Mouse (Mus musculus) induced T-regulatory cell, adult 2 months (primary cell): ENCODE data around the gene Gpx3.
"Not testable (repeated sequence)": the region's sequence is repeated elsewhere in the genome, so short reads cannot be mapped to it uniquely, and the experiment has no call there.

ENCODE experiments used
- DNase-seq: peaks from one replicate; pipeline ENCODE4 v3.0.0-alpha.2; 2012; ENCODE audit warnings: low read depth

Gpx3 gene

GRCm38 (mm10) chr11:54881051-54881474, 21.2 kb upstream of the Gpx3 start:
- DNase-seq: no peak

DNA sequence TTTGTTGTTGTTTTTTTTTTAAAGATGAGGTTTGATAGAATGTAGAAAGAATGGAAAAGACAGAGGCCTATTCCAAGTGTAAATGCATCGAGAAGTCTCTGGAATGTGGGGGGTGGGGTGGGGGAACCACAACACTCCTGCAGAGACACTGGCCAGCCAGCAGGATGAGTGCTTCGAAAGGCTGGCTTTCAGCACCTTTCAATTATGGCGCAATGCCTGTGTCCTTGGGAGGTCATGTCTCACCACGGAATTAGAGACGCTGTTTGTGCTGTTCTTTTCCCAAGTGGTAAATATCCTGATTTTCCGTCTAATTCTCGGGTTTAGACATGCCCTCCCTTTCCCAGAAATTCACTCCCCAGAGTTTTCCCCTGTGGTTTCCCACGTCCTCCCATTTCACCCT, 19.6 kb upstream of the Gpx3 start:
- DNase-seq: no peak

DNA sequence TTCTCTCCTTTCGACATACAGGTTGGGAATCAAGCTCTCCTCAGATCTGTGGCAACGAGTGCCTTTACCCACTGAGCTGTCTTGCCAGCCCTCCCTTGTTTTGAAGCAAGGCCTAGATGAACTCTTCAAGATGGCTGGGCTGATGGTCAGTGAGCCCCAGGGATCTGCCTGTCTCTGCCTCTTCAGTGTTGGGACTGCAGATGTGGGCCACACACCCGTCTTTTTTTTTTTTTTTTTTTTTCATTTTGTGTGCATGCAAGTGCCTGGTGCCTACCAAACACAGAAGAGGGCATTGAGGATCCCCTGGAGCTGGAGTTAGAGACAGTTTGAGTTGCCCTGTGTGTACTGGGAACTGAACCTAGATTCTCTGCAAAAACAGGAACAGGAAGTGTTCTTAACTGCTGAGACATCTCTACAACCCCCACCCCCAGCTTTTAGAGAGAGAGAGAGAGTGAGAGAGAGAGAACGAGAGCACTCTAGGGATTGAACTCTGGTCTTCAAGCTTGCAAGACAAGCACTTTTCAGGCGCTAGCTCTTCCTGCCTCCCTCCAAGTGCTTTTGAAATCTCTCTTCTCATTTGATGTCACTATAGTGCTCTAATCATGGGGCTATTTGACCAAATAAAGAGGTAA, 17.9 kb upstream of the Gpx3 start:
- DNase-seq: peak; percentile 69

GRCm38 (mm10) chr11:54884937-54885336, 17.3 kb upstream of the Gpx3 start:
- DNase-seq: no peak

- no peak for DNase-seq
Observed at GRCm38 (mm10) chr11:54885406-54885805, 16.8 kb upstream of the Gpx3 start.

GRCm38 (mm10) chr11:54887927-54888326, 14.3 kb upstream of the Gpx3 start:
- no peak for DNase-seq

DNA sequence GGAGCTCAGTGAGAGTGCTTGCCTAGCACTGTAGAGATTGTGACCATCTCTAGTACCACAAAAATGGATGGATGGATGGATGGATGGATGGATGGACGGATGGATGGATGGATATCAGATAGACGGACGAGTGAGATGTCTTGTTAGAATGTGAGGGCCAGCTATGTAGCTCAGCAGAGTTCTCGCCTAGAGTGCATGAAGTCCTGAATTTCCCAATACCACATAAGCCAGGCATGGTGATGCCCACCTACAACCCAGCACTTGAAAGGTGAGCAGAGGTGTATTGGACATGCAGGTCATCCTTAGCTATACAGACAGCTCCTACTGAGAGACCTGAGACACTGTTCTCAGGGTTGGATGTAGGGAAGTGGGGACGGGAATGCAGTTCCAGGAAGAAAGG, 10.9 kb upstream of the Gpx3 start:
- no peak for DNase-seq

GRCm38 (mm10) chr11:54892091-54892490, 10.2 kb upstream of the Gpx3 start:
- DNase-seq: no peak

GRCm38 (mm10) chr11:54894589-54894988, 7.7 kb upstream of the Gpx3 start:
- DNase-seq: no peak

DNA sequence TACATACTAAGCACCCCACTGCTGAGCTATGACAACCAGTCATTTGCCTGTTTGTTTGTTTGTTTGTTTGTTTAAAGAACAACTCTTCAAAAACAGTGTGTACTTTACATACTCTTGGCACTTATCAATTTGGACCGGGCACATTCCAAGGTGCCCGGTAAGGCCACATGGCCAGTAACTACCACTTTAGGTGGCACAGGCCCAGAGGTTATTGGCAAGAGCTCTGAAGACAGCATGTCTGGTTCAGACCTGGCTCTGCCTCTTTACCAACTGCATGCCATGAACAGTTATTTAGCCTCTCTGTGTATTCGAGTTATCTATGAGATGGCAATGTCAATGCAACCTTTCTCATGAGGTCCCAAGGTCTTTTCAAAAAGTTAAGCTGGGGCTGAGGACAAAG, 5.6 kb upstream of the Gpx3 start:
- not testable (repeated sequence) for DNase-seq

DNA sequence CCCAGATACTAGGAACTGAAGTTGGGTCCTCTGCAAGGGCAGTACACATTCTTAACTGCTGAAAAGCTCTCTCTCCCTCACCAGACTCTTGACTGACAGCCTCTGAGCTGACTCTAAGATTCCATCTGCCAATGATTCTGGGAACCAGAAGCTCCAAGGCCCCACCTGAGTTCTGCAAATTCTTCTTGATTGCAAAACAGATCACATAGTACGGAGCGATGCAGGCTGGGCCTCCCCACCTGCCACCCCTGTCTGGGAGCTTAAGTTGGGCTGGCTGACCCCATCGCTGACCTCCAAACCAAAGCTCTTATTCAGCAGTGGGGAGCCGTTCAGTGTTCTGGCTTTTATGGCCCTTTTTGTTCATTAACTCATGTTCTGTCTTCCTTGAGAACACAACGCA, 4.8 kb upstream of the Gpx3 start:
- no peak for DNase-seq

- DNase-seq: no peak
Observed at GRCm38 (mm10) chr11:54899657-54900056, 2.6 kb upstream of the Gpx3 start.

- no peak for DNase-seq
Observed at GRCm38 (mm10) chr11:54903339-54903738, 1.1 kb downstream of the Gpx3 start.

DNA sequence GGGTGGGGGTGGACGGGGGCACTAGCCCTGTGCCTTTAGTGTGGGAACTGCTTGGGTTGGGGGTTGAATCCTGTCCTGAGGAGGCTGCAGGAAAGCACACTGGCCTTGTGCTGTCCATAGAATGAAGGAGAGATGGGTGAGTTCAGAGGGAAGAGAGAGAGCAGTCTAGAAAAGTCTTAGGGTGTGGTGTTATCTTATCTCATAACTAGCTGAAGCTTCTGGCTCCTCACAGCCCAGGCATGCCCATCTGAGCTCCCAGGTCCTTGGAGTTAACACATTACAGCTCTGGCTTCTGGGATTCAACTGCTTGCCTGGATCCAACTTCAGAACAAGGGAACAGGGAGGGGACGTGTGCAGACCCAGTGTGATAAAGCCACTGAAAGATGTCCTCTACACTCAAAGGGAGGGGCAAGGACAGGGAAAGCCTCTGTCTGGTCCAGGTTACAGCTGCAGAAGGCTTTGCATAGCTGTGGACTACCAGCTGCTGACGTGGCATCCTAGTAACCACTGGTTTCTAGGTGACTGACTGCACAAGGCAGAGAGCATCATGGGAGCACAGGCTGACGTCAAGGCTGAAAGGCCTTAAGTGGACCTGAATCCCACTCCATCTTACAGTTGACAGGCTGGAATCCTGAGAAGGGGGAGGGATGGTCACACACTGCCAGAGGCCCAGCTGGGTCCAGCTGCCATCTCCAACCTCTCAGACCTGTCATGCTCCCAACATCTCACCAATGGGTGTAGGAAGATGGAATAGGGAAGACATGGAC, 1.9 kb downstream of the Gpx3 start:
- DNase-seq: peak; percentile 67

GRCm38 (mm10) chr11:54905086-54905485, 2.8 kb downstream of the Gpx3 start:
- no peak for DNase-seq

- DNase-seq: no peak
Observed at GRCm38 (mm10) chr11:54905931-54906330, 3.7 kb downstream of the Gpx3 start.

DNA sequence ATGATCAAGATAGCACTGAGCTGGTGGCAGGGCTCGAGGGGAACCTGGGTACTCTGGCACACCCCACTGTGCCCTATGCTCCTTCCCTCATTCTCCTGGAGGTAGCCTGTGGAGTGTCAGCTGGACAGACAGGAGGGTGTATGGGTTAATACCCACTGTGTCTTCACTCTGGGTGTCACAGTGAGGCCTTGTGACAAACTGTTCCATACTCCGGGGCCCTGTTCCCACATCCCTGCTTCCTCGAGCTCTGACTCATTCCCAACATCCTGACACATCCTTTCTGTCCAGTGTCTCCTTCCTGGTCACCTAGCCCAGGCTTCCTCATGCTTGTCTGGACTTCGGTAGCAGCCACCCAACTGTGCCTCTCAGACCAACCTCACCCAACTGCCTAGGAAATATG, 4.2 kb downstream of the Gpx3 start:
- no peak for DNase-seq

- DNase-seq: no peak
Observed at GRCm38 (mm10) chr11:54907259-54907658, 5.0 kb downstream of the Gpx3 start.

- DNase-seq: no peak
Observed at GRCm38 (mm10) chr11:54909273-54909672, 7.0 kb downstream of the Gpx3 start.

DNA sequence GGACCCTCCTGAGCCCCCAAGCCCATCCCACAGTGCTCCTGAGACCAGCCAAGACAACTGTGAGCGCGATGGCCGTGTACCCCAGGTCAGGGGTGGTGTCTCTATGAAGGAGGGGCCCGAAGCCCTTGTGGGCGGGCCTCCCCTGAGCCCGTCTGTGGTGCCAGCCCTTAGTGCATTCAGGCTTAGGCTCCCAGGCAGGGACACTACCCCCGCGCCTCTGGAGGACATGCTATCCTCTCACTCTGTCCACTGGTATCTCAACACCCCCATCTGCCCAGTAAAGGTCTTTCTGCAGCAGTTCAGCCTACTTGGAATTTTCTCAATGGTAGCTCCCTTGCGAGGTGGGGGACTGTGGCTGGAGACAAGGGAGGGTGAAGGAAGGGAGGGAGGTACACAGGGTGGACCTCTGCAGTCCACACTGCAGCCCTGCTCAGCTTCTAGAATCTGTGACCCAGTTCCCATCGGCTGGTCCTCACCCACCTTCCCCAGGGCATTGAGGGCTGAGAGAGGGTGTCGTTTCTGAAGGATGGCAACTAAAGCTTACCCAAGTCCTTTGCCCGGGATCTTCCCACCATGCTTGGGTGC, 7.9 kb downstream of the Gpx3 start:
- DNase-seq: no peak

GRCm38 (mm10) chr11:54911201-54911600, 8.9 kb downstream of the Gpx3 start:
- DNase-seq: no peak

DNA sequence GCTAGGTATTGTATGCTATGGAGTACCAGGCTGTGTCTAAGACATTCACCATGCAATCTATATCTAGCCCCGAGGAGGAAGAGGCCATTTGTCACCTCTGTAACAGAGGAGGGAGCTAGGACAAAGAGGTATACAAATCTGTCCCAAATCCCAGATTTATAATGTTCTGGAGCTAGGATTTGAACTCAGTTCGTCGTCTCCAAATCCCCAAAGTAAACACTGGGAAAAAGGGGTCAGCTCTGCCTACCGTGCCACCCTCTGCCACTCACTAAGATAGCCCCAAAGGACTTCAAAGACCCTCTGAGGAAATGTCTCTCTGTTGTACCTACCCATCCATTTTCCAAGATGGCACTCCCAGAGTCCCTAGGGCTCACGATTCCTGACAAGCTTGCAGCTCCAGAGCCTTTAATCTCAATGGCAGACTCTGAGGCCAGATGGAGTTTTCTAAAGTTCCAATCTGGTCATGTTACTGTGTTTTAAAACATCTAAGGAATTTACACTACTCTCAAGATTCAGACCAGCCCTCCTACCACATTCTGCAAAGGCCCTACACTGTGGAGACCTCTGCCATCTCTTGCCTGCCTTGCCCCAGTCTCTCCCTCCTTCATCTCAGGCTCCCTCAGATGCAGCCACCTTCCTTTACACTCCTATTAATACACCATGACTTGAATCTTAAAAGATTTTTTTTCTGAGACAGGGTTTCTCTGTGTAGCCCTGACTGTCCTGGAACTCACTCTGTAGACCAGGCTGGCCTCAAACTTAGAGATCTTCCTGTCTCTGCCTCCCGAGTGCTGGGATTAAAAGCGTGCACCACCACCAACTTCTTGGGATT, 9.6 kb downstream of the Gpx3 start:
- DNase-seq: no peak
